Mouse (Mus musculus) left cerebral cortex, postnatal 25 days (tissue): ENCODE measurements around the gene Zfp652. TPM values are rescaled to one million over a fixed set of nuclear protein-coding genes. Genes with fewer than 3 reads are reported as not detected.
A peak's percentile ranks its signal among the peaks of the same experiment; 100 is the strongest.

Experiments used
- DNase-seq, 2 experiments: peaks; one replicate each; pipeline ENCODE4 v3.0.0; 2022; ENCODE audit warnings: low spot score in 2 of 2, mixed read lengths in 1 of 2
- intact Hi-C: fragments of 180-260 bp; cut with DNase I; formaldehyde crosslinking; loops from one replicate; pipeline ENCODE4 v1.15.1; 2025
- total RNA-seq, 2 experiments: library from RNA; stranded (reverse); gene quantifications; 2 replicates each; pipeline ENCODE4 v1.2.3; 2021

Zfp652 gene
- total RNA-seq, 2 experiments from 2014 or later, result 38.7 to 44.2 TPM

DNA sequence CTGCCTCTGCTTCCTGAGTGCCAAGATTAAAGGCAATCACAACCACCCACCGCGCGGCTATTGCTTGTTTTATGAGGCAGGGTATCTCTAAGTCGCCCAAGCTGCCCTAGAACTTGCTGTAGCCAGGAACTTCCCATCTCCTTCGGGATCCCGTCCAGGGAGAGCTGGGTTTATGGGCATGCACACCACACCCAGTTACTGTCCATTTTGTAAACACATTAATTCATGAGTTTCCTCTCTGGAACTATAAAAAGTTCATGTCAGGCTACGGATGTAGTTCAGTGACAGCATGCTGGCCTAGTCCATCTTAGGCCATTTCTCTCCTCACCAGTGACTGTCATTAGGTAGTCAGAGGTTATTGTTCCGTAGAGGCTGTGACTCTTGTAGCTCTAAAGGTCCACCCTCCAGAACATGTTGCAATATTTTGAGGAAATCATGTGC lies 77.0 kb downstream of the Zfp652 start:
- no peak for DNase-seq
- intact Hi-C loops, result no loop called here

DNA sequence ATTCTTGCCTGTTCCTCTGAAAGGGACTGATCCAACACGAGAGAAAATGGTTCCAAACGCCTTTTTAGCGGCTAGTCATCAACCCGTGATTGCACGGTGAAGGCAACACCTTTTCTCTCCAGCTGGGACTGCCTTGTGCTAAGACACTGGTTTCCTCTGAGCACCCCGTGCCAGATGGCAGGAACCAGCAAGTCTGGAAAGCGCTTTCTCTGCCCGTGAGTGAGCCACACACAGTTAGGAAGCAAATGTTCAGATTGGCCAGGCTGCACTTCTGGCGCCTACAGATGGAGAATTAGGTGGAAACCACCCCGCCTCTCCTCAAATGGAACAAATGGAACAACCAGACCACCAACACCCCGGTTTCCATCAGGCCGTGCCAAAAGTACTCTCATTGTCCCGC lies 79.3 kb downstream of the Zfp652 start:
- intact Hi-C loops, result no loop called here
- peak; percentile 50 to 84 for DNase-seq

DNA sequence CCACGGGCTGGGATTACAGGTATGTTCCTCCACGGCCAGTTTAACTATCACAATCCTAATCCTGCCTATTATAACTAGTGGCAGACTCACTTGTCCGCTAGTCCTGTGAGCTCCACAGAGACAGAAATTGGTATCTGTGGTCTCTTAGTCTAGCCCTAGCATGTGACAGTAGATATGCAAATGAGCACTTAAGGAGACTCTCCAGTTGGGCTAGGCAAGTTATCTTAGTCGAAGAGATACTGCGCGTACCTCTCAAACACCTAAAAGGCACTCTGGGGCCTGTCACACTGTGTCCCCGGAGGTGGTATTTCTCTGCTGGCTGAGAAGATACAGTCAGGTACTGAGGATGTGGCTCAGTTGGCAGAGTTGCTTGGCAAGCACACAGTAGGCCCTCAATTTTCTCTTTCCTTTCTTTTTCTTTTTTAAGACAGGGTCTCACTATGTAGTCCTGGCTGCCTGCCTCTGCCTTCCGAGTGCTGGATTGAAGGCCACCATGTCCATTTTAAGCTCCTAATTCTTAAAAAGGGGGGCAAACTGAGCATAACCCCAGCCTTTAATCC lies 80.6 kb downstream of the Zfp652 start:
- intact Hi-C loops, result no loop called here
- DNase-seq, result no peak

DNA sequence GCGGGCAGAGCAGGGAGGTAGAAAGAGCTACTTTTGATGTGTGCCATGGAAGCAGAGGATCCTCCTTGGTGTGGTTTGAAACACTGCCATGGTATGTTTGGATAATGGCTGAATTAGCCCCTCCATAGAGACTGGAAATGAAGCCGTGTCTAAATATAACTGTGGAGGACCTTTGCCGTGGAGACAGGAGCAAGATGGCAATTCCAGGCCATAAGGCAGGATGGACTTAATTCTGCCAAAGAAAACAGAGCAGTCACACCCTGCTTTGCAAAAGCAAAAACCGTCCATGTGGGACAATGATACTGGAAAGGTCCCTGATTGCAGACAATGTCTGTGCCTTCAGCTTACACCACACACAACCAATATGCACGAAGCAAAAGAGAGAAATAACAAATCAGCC lies 81.7 kb downstream of the Zfp652 start:
- no peak for DNase-seq
- intact Hi-C loops, result no loop called here

DNA sequence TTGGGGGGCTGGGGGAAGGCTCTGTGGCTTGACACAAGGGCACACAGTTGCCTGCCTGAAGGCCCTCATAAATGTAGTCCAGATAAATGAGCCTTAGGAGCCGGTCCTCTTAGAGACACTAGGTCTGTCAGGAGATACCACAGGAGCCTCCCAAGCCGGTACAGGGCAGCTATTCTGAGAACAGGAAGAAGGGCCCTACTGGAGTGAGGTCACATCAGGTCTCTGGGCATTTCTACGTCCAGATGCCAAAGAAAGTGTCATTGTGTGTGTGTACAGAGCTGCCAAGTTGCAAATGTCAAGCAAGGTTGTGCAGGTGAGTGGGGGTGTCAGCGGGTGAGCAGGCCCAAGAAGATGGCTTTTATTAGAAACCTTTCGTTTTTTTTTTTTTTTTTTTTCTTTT lies 83.1 kb downstream of the Zfp652 start:
- DNase-seq, result no peak
- intact Hi-C loops, result no loop called here

DNA sequence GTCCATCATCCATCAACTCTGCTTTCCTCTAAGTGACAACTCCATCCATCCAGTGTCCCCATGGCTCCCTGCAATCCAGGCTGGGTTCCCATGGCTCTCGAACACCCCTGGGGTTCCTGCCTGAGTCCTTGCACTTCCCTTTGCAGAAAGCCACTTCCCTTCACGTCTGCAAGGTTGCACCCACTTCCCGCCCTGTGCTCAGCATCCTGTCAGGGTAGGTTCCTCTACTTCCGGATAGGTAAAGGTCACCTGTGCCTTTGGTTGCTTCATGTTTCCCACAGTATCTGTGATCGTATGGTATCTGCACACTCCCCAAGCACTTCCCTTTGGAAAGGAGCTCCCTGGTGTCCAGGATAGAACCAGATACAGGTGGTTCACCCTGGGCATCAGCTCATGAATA lies 92.5 kb downstream of the Zfp652 start:
- intact Hi-C loops, result no loop called here
- no peak for DNase-seq

DNA sequence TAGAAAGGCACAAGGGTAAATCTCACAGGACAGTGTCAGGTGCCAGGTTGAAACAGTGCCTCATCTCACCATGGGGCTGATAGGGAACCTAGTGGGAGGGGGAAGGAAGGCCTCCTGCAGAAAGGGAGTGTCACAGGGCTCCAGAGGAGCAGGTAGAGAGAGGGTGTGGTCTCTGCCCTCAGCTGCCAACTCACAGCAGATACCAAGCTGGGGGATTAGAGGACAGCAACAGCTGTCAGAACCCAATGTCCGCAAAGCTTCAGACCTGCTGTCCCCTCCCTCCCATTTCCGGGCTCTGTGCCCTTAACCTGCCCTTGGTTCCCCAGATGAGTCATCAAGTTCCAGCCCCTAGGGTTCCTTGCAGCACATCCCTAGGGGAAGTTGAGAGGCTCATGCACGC lies 93.1 kb downstream of the Zfp652 start:
- intact Hi-C loops, result no loop called here
- DNase-seq, result no peak

DNA sequence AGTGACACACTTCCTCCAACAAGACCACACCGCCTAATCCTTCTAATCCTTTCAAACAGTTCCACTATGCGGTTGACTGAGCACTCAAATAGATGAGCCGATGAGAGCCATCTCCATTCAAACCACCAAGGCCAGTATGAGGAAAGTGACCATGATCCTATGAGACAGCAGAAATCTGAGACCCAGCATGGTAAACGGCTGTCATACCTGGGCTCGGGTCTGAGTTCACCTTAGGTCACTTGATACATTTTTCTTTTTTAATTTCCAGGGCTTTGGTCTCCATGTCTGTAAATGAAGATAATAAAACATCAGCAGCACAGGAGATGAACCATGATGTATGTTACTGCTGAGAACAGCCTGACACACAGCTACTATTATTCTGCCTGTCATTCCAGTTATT lies 95.4 kb downstream of the Zfp652 start:
- no peak for DNase-seq
- intact Hi-C loops, result no loop called here

DNA sequence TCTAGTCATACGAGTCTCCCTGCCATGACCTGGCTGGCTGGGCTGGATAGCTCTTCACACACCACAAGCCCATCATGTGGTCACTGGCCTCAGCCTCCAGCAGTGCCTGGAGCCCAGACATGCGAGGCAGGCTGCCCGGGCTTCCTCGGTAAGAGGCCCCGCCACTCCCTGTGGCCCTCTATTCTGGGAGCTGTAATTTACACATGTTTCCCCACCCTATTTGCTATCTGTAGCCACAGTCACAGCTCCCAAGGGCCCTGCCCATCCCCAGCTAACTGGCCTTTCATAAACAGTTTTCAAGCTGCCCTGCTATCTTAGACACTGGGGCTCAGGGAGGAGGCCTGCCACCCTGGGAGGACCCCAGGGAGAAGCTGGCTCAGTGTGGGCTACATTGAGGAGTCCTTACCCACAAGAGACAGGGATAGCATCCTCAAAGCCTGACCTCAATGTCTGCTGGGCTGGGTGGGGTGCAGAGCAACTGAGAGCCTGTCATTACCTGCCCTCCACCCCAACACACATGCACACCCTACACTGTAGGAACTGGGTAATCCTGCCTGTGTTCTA lies 96.1 kb downstream of the Zfp652 start:
- intact Hi-C loops, result no loop called here
- DNase-seq, result no peak

DNA sequence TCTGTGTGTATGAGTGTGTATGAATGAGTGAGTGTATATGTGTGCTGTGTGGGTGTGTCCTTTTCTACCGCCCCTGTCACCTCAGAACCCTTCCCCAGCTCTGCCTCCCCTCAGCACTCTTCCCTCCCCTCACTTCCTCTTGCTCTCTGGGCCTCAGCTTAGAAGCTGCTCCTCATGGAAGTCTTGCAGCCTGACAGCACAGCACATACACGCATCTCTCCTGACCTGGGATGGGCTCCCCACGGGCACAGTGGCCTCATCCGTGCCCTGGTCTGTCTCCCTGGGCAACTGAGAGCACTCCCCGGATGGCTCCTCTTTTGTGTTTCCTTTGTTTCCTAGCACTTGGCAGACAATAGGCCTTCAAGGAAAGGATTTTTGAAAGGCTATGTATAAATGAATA lies 97.1 kb downstream of the Zfp652 start:
- intact Hi-C loops, result no loop called here
- no peak for DNase-seq

DNA sequence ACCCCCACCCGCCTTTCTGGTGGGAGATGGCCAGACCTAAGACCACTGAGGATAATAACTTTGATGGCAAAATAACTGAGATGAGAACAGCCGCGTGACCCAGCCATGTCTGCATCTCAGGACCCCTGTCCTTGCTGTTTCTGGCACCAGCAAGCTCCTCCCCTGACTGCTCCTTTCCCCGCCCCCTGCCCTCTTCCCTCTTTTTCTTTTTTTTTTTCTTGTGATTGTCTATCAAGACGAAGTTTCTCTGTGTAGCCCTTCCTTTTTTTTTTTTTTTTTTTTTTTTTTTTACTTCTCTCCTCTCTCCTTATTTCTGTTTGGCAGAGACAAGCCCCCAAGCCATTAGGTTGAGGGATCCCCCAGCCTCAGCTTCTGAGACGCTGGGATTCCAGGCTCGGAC lies 98.4 kb downstream of the Zfp652 start:
- DNase-seq, result no peak
- intact Hi-C loops, result no loop called here

DNA sequence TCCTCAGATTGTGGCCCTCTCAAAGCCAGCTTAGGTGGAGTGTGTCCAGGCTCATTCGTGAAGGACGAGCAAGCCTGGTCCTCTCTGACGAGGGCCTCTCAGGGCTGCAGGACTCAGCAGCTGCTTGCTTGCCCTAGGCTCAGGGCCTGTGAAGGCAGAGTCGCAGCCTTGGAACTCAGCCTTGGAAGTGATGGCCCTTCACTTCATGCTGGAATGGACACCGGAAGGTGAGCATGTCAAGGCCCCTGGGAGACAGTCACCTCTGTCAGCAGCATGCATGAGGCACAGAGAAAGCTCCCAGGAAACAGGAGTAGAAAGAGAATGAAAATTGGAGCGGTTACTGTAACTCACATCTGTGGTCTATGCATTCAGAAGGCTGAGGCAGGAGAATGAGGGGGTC lies 99.3 kb downstream of the Zfp652 start:
- DNase-seq, result no peak
- intact Hi-C loops, result no loop called here

DNA sequence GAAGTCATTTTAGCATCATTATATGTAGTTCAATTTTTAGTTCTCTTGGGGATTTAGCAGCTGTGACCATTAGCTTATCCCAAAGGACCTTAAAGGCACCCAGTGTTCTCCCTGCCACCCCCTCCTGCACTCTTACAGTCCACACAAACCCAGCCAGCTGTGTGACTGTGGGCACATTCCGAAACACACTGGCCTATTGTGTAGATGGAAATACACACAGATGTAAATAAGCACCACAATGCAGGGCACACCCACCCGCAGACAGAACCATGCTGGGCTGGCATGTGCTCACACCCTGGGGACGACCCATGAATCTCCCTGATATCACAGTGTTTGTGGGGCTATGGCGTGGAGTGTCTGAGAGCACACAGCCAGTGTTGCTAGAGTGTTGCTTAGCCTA lies 99.8 kb downstream of the Zfp652 start:
- intact Hi-C loops, result no loop called here

DNA sequence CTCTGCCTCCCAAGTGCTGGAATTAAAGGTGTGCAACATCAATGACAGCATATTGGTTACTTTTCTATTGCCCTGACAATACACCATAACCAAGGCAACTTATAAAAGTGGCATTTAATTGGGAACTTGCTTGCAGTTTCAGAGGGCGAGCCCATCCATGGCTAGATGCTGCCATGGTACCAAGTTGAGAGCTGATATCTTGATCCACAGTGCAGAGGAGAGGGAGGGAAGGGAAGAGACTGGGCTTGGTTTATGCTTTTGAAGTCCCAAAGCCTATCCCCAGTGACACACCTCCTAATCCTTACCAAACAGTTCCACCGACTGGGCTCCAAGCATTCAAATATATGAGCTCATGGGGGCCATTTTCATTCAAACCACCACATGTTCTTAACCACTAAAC lies 101.6 kb downstream of the Zfp652 start:
- intact Hi-C loops, result no loop called here
- no peak for DNase-seq

More for the DNA sequence above, 99.8 kb downstream of the Zfp652 start:
- DNase-seq, result no peak

DNA sequence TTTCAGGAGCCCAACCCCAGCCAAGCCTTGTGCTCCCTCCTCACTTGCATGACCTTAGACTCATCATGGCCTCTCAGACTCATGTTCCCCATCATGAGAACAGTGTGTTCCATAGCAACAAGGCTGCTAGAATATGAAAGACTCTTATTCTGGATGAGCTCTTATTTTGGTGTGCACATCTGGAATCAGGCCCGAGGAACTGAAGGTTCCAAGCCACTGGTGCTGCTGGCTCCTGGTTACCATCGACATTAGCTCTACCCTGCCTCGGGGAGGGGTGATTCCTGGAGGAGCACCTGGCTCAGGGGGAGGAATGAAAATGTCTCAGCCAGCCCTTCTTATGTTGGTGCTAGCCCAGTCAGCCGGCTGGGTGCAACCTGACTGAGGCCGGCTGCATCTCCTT lies 102.4 kb downstream of the Zfp652 start:
- DNase-seq, result no peak

DNA sequence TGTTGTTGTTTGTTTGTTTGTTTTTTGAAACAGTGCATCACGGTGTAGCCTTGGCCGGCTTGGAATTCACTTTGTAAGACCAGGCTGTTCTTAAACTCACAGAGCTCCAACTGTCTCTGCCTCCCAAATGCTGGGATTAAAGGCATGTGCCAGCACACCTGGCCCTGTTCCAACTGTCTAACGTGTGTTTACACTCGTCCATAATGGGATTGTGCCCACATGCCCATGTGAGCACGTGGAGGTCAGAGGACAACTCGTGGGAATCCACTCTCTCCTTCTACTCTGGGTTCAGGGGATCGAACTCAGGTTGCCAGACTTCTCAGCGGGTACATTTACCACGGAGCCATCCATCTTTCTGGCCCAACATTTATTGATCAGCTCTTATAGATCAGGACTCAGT lies 102.9 kb downstream of the Zfp652 start:
- intact Hi-C loops, result no loop called here
- DNase-seq, result no peak

More for the DNA sequence above, 102.4 kb downstream of the Zfp652 start:
- intact Hi-C loops, result no loop called here

DNA sequence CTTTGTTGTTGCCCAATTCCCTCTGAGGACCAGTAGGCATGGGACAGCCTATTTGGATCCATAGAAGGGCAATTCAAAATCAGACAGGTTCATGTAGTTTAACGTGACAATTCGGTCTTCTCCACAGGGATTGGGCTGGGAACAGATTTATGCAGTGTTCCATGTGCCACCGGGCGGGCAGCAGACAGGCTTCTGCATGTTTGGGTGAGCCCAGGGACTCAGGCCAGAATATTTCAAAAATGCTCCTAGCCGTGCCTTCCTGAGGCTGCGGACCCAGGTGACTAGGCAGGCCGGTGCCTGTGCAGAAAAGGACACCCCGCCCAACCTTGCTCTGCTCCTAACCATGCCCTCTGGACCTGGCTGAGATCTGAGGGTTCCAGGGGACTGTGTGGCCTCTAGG lies 106.7 kb downstream of the Zfp652 start:
- intact Hi-C loops, result no loop called here
- DNase-seq, result no peak

DNA sequence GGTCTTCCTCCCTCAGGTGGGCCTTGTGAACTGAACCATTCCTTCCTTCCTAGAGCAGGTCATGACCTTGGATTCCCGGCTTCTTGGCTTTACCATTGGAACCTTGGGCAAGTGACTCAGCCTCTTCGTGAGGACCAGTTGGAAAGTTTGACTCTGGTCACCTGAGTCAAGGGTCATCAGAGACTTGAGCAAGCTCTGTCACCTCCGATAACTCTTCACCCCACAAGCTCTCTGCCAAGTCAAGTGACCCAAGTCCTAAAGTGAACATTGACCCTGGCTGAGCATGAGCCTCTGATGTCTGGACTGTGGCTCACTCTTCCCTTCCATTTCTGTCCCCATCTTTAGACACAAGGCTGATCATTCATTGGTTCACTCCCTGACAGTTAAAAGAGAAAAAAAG lies 109.0 kb downstream of the Zfp652 start:
- DNase-seq, result no peak
- intact Hi-C loops, result loop anchor here (5.0 to 10.0 kb wide), 2 partner anchors 49 to 137 kb away; no protein-coding TSS in a partner anchor

DNA sequence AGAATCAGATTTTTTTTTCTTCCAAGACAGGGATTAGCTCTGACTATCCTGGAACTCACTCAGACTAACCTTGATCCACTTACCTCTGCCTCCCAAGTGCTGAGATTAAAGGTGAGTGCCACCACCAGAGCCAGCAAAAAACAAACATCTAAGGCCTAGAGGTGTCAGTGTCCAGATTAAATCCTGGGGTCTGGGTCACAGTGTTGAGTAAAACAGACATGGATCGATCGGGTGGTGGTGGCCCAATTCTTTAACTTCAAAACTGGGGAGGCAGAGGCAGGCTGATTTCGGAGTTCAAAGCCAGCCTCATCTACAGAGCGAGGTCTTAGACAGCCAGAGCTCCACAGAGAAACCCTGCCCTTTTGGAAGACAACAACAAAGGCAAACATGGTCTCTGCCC lies 110.0 kb downstream of the Zfp652 start:
- intact Hi-C loops, result loop anchor here (5.0 to 10.0 kb wide), 2 partner anchors 50 to 138 kb away; no protein-coding TSS in a partner anchor

DNA sequence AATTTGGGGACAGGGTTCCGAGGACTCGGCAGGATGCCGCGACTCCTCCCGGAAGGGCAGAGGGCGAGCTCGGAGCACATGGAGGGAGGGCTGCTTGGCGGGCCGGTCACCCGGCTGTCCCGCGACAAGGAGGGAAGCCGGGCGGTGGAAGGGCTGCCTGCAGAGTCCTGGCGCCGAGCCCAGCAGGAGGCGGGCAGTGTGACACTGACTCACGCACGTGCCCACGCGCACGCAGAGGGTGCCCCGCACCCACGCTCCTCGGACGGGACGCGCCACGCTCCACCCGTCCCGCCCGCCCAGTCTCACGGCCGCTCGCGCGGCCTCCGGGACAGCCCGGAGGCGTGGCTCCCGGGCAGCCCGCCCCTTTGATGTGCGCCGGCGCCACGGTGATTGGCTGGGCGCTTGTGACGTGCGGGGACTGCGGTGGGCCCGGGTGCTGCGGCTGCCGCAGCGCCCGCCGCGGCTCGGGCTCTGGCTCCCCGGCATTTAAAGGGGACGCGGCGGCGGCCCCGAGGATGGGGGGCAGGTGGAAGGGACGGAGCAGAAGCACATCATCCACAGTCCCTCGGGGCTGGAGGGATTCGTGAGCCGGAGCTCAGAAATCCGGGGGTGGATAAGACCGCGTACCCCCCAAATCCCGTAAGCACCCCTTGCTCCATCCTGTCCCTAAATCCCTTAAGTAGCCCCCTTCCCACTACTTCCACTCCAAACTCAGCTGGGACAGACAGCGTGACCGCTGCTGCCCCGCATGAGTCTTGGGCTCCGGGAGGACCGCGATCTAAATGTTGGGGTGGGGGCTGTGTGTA lies 111.8 kb downstream of the Zfp652 start, which contains the start of gene Phospho1:
Gene Phospho1 (plus strand): TSS at position 429 of the 806 bp plus-strand sequence.
- DNase-seq, result peak; percentile 91
- intact Hi-C loops, result loop anchor here (2.0 to 10.0 kb wide), 3 partner anchors 35 to 139 kb away; no protein-coding TSS in a partner anchor

More for the DNA sequence above, 110.0 kb downstream of the Zfp652 start:
- no peak for DNase-seq

DNA sequence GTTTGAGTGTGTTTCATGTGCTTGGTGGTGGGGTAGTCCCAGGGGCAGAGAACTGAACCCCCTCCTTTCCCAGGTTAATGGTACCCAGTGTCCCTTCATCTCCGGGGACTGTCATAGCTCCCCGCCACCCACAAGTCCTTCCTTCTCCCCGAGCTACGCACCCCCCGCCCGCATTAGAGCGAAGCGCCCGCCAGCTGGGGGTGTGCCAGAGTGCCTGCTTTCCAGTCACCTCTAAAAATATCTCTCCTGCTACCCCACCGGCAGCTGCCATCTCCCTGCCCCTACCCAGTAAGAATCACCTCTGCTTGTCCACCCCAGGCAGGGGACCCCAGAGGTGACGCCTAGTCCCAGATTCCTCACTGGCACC lies 112.4 kb downstream of the Zfp652 start:
- intact Hi-C loops, result loop anchor here (2.0 to 10.0 kb wide), 5 partner anchors 34 to 302 kb away; partner anchors contain the start of gene Snf8
- peak in 1 of 2 experiments; percentile 68 for DNase-seq
